Mouse (Mus musculus) natural killer cell, adult 2 months (primary cell): ENCODE data around the gene Amph.

ENCODE experiments used
- DNase-seq, 2 experiments: peaks; one replicate each; pipeline ENCODE4 v3.0.0; 2022; ENCODE audit warnings: low spot score in 2 of 2

Amph gene

GRCm38 (mm10) chr13:19138550-19138949 lies 190.5 kb downstream of the Amph start:
- DNase-seq: no peak

GRCm38 (mm10) chr13:19139104-19139503 lies 191.1 kb downstream of the Amph start:
- peak; percentile 8 to 29 for DNase-seq

GRCm38 (mm10) chr13:19139771-19140170 lies 191.8 kb downstream of the Amph start:
- no peak for DNase-seq

GRCm38 (mm10) chr13:19143766-19144165 lies 195.8 kb downstream of the Amph start:
- no peak for DNase-seq

GRCm38 (mm10) chr13:19147468-19147867 lies 199.5 kb downstream of the Amph start:
- no peak for DNase-seq

- DNase-seq: no peak
Measured at GRCm38 (mm10) chr13:19149574-19149973, 201.6 kb downstream of the Amph start.

GRCm38 (mm10) chr13:19150438-19151301 lies 202.7 kb downstream of the Amph start:
- DNase-seq: no peak

- DNase-seq: no peak
Measured at GRCm38 (mm10) chr13:19152126-19152525, 204.1 kb downstream of the Amph start.

GRCm38 (mm10) chr13:19158484-19158883 lies 210.5 kb downstream of the Amph start:
- DNase-seq: peak; percentile 12 to 23

GRCm38 (mm10) chr13:19160616-19161015 lies 212.6 kb downstream of the Amph start:
- no peak for DNase-seq

GRCm38 (mm10) chr13:19161111-19161510 lies 213.1 kb downstream of the Amph start:
- DNase-seq: no peak

- DNase-seq: peak; percentile 52 to 60
Measured at GRCm38 (mm10) chr13:19162120-19162519, 214.1 kb downstream of the Amph start.

DNA sequence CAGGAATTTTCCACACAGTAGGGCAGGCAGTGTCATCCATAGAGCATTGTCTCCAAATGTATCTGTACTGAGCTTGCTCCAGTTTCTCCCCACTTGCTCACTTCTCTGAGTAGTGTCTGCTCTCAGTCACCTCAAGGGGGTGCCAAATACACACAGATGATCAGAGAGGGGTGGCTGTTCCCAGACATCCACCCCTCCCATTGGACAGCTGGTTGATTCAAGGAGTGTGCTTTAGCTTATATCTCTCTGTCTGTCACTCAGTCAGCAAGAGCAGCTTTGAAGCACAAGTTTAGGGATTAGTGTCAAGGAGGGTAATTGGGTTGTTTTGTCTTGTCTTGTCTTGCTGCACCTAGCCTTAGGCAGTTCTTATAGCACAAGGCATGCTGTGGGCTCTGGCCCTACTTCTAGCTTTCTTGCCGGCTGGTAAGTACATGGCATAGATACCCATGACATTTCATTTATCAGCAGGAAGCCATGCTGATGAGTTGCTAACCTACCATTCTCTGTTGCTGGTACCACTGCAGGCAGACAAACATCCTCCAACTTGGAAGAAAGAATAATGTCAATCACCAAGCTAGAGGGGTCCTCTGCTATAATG lies 229.8 kb downstream of the Amph start:
- peak; percentile 44 to 53 for DNase-seq

DNA sequence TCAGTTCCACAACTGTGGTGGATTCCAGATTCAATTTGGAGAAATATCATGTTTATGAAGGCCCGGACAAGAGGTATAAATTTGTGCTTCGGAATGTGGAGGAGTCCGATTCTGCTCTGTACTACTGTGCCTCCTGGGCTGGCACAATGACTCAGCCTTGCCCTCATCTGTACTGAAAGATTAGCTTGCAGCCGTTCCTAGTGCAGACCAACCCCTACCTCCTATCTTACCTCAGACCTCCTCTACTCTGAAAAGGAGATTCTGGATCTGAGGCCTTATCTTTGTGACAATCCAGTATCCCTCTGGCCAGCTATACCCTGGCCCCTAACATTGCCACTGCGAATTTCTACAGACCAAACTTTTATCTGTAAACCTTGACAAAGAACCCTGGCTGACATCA lies 230.3 kb downstream of the Amph start:
- no peak for DNase-seq

- peak; percentile 50 to 69 for DNase-seq
Measured at GRCm38 (mm10) chr13:19182259-19182658, 234.3 kb downstream of the Amph start.

DNA sequence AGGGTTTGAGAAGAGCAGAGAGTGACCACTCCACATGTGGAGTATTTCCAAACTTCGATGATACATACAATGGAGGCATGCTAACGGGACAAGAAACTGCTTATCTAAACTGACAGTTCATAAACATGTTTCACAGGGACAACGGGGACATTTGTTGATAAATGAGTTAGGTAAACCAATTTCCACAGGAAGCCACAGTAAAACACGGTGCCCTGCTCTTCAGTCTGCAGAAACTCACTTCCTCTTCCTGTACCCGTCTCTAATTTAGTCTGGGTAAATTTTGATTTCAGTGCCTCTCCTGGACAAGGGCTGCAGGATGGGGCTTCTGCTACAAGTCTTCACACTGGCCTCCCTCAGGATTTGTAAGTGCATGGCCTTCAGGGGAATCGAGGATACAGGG lies 242.0 kb downstream of the Amph start:
- peak in 1 of 2 experiments; percentile 19 for DNase-seq

- no peak for DNase-seq
Measured at GRCm38 (mm10) chr13:19194803-19195202, 246.8 kb downstream of the Amph start.

DNA sequence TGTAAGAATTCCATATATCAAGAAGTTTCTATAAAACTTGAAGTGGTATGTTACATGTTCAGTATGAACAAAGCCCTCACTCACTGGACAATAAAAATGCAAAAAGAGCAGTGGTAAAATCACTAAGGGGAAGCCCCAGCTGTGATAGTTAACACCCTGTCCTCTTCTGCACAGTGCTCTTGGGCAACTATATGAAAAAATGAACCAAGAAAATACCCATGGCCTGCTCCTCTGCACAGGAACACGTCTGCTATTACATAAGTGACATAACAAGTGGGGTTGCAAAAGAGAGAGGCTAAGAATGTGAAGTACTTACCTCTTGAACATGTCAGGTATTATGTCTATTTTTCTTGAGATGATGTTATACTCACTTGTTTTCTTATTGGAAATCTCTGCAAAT lies 247.5 kb downstream of the Amph start:
- DNase-seq: no peak
